Mouse (Mus musculus): ENCODE measurements around the gene Mrps18b.

- no peak for TF ChIP-seq CTCF (IDR thresholded peaks at IDR 0.05; ENCODE audit: borderline replicate concordance, insufficient read depth, low read depth, low read length)
- TF ChIP-seq POLR2A (IDR thresholded peaks at IDR 0.05; ENCODE audit: borderline replicate concordance, insufficient read depth, low read length): no peak
Measured at GRCm38 (mm10) chr17:35921710-35922109, 5.5 kb upstream of the Mrps18b start.
